Mouse (Mus musculus): ENCODE results near the gene Fgf8.
A peak's percentile ranks its signal among the peaks of the same experiment; 100 is the strongest.

Gene Fgf8

DNA sequence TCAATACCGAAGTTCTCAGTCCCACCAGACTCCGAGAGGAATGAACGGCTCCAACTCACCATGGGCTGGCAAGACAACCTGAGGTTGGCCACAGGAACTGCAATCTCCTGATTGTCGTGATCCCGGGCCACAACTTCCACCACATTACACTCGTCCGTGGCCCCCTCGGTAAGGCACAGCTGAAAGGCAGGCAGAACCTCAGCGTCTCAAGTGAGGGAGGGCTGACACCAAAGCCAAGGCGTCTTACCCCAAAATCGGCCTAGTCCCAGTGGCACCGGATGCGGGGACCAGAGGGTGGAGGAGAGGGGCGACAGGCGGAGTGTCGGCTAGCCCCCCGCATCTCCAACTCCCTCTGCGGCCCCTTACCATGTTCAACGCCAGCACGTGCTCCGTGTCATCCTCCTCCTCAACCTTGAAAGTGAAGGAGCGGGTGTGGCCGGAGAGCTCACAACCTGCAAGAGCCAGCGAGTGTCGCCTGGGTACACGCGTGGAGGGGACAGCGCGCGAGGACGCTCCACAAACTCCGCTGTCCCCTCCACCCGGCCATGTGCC lies 6.1 kb upstream of the Fgf8 start:
- no peak for DNase-seq (ENCODE audit: low spot score)

GRCm38 (mm10) chr19:45748206-45748605 lies 5.5 kb upstream of the Fgf8 start:
- DNase-seq (ENCODE audit: low spot score): no peak

DNA sequence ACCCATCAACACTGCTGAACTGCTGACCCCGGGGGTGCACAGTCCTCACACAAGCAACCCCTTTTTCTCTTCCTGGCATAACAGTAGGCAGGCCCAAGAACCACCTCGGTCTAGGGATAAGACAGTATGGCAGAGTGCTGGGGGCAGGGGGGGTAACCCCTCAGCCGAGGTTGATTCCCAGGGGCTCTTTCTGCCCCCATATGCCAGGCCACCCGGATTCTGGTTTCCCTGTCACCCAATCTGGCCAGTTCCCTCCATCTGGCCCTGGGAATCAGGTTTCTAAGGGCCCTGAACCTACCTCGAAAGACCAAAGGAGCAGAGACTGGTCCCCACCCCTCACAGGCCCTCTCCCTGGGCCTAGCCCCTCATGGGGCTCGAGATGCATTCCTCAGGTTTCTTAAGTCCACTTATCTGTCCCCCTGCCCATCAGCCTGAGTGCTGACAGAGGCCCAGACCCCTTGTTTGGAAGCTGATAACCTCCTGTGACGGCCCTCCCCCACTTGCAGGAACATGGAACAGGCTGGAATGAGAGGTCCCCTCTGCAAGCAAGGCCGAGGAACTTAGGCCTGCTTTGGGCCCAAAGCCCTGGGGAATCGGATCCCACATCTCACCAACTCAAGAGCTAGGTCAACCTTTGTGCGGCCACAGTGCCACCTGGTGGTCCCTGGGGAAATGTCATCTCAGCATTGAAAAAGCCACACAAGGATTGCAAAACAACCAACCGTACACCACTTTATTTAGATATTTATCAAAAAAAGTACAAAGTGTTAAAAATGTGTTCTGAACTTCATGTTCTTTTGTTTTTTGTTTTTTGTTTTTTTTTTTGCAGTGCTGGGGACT lies 4.5 kb upstream of the Fgf8 start:
- peak; percentile 85 for DNase-seq (ENCODE audit: low spot score)

DNA sequence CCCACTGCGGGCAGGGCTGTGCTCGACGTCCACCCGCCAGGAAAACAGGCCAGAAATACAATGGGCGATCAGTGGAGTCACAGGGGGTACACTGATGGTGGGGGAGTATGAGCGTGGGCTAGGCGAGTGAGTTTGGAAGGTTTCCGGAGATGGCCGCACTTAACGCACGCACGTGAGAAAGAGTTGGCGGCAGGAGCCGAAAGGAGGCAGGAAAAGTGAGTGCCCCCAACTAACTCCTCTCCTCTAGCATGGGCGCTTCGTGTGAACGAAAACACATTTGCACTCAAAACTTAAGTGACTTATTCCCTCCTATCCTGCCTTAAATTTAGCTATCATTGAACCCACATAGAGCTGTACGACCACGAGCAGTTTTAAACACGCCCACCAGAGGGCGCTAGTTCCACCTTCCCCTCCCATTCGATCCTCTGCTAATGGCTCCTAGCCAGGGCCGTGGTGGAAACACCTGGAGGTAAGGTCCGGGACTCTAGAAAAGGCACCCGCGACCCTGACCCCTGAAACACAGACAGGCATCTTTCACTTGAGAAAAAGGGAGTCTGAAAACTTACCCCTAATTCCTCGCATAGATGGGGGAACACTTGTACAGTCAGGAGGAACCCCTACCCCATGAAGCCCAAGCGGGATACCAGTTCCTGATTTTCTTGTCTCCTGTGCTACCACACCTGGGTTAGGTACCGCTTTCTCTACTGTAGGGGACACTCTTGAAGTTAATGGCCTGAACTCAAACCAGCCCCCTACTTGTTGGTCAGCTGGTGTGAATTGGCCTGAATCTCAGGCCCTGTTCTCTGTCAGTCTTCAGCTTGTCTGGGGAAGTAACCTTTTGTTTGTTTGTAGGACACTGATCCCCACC lies 3.7 kb upstream of the Fgf8 start:
- DNase-seq (ENCODE audit: low spot score): peak; percentile 75

GRCm38 (mm10) chr19:45745344-45746152 lies 2.8 kb upstream of the Fgf8 start:
- DNase-seq (ENCODE audit: low spot score): no peak

DNA sequence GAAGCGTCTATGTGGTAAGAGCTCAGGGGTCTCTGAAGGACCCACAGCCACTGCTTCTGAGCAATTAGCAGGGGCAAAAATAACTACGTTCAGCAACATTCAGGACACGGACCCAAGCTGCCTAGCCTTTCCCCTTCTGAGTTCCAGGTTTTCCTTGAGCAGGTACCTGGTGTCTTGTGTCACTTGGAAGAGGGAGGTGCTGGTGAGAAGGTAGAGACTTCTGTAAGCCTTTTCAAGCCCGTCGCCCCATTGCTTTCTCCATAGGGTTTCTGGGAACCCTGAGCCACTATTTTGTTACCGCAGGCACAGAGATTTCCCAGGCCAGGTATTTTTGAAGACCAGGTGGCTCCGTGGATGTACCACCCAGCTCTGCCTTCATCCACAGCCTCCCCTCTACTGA lies 904 bp upstream of the Fgf8 start:
- DNase-seq (ENCODE audit: low spot score): no peak

DNA sequence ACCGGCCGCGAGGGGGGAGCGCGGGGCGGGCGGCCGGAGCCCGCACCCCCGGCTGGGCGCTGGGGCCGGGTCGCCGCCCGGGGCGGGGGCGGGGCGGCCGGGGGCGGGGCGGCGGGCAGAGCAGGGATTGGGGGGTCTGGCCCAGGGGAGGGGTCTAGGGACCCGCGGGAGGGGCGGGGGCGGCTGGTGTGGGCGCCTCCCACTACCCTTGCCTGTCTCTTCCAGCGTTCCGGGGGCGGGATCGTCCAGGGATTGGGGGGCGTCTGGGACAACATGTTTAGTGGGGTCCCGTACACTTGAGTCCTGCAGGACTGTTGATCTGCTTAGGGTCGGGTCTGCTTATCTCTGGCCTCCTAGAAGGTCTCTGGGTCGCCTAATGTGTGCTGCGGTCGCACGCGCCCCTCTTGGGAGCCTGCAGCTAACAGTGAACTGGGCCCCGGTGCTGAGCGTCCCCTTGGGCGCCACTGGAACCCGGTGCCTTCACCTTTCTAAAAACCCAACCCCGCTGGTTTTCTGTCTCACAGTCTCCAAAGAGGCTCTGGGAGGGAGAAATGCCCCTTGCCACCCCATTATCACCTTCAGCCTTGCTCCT lies 365 bp upstream of the Fgf8 start:
- DNase-seq (ENCODE audit: low spot score): no peak

GRCm38 (mm10) chr19:45741431-45742217 lies 1.1 kb downstream of the Fgf8 start:
- no peak for DNase-seq (ENCODE audit: low spot score)

DNA sequence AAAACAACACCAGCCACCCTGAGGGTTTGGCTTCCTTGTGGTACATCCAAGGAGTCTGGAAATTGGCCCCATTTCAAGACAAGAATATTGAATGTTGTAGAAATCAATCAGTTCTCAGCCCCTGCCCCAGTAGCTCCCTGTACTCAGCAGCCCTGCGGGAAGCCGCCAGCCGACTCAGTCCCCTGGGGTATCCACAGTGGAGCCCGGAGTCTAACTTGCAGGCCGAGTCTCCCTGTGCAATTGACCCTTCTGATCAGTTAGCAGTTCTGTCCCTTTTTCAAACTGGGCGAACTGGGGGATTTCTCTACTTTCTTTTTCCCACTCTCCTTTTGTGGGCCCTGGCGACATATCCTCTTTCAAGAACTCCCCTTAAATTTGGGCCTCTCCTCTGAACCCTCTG lies 1.9 kb downstream of the Fgf8 start:
- DNase-seq (ENCODE audit: low spot score): no peak

- DNase-seq (ENCODE audit: low spot score): no peak
Measured at GRCm38 (mm10) chr19:45740233-45740632, 2.5 kb downstream of the Fgf8 start.

DNA sequence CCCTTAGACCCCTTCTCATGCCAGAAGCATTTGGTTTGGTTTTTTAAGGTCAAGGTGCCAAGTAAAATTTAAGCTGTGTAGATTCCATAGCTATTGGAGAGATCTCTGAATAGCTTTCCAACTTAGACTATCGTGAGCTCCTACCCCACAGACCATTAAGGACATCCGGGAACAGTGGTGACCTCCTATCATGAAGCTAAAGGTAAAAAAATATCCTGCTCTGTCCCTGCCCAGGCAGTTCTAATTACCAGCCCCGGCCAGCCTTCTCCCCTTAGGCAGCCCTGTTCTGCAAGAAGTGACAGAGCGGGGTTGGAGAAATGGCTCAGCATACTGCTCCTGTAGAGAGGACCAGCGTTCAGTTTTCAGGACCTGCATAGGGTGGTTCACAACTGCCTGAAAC lies 4.2 kb downstream of the Fgf8 start:
- no peak for DNase-seq (ENCODE audit: low spot score)

GRCm38 (mm10) chr19:45737846-45738484 lies 4.8 kb downstream of the Fgf8 start:
- no peak for DNase-seq (ENCODE audit: low spot score)

- DNase-seq (ENCODE audit: low spot score): no peak
Measured at GRCm38 (mm10) chr19:45737208-45737845, 5.4 kb downstream of the Fgf8 start.

DNA sequence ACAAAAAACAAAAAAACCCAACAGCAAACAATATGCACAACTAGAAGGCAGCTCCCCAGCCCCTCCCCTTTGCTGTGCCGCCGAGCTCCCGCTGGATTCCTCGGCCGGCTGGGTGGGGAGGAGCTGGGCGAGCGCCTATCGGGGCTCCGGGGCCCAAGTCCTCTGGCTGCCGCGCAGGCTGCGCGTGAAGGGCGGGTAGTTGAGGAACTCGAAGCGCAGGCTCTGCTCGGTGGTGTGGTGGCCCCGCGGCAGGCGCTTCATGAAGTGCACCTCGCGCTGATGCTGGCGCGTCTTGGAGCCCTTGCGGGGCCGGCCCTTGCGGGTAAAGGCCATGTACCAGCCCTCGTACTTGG lies 5.9 kb downstream of the Fgf8 start:
- DNase-seq (ENCODE audit: low spot score): peak; percentile 47

DNA sequence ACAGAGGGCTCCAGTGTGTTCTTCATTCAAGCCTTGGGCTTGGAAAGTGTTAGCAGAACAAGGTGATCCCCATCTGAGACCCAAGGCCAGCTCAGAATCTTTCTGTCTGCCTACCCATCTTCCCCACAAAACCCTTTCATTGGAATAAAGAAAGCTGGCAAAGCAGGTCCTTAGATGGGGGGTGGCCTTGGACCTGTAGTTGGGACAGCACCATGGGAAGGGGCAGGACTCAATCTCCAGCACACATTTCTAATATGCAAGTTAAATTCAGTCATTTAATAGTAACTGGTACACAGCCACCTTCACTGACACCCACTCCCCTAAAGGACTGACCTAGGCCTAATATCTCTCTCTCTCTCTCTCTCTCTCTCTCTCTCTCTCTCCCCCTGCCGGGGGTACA lies 6.5 kb downstream of the Fgf8 start:
- DNase-seq (ENCODE audit: low spot score): no peak

GRCm38 (mm10) chr19:45734762-45735161 lies 8.0 kb downstream of the Fgf8 start:
- no peak for DNase-seq (ENCODE audit: low spot score)

DNA sequence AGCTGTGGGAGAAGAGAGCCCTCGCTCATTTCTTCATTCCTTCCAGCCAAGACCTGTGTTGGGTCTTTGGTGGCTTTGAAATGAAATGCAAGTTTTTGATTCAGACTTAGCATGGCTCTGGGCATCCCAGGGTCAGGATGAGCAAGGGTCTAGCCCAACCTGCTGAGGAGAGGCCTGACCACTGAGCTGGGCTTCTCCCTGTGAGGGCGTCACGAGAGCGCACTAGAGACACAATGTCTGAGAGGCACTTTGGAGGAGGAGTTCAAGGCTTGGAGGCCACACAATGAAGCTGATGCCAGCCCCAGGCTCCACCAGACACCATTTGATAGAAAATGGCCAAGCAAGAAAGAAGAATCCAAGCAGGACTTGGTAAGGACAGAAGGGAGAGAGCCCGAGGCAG lies 8.5 kb downstream of the Fgf8 start:
- no peak for DNase-seq (ENCODE audit: low spot score)

- no peak for DNase-seq (ENCODE audit: low spot score)
Measured at GRCm38 (mm10) chr19:45733564-45733963, 9.2 kb downstream of the Fgf8 start.

- no peak for DNase-seq (ENCODE audit: low spot score)
Measured at GRCm38 (mm10) chr19:45731658-45732057, 11.1 kb downstream of the Fgf8 start.

DNA sequence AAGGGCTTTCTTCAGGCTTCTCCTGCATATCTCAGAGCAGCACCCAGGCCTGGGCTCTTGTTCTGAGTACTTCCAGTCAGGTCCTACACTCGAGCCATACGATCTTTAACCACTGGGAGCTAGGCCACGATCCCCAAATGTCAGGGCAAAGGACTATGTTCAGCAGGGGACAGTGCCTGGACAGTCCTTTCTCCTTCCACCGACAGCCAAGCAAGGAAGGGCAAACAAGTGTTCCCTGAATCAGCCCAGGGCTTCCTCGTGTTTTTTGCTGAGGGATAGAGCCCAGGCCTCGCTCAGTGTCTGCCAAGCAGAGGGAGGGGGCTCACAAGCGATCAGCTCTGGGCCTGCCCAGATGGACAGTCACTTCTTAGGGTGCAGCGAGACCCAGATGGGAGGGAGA lies 12.7 kb downstream of the Fgf8 start:
- DNase-seq (ENCODE audit: low spot score): no peak
